Mouse (Mus musculus) cerebellum, postnatal 10 days (tissue): Measurements from ENCODE around the gene Gnb1.
A peak's percentile ranks its signal among the peaks of the same experiment; 100 is the strongest.
"Not testable (repeated sequence)": the region's sequence is repeated elsewhere in the genome, so short reads cannot be mapped to it uniquely, and the experiment has no call there.

Experiments used
- DNase-seq, 2 experiments: peaks; one replicate each; pipeline ENCODE4 v3.0.0; 2021; ENCODE audit warnings: mixed read lengths in 2 of 2

Gnb1 gene

GRCm38 (mm10) chr4:155552917-155553532 is 61.9 kb downstream of the Gnb1 start:
- peak; percentile 19 to 22 for DNase-seq

GRCm38 (mm10) chr4:155554880-155555279 is 63.7 kb downstream of the Gnb1 start:
- no peak for DNase-seq

- DNase-seq = no peak
Measured at GRCm38 (mm10) chr4:155555464-155555863, 64.3 kb downstream of the Gnb1 start.

- DNase-seq = no peak
Measured at GRCm38 (mm10) chr4:155559454-155559853, 68.3 kb downstream of the Gnb1 start.

- peak; percentile 26 to 34 for DNase-seq
Measured at GRCm38 (mm10) chr4:155560932-155561331, 69.8 kb downstream of the Gnb1 start.

- DNase-seq = peak; percentile 26 to 38
Measured at GRCm38 (mm10) chr4:155561661-155562442, 70.7 kb downstream of the Gnb1 start, which contains the start of gene Nadk. Gene Nadk (plus strand): TSS chr4:155562378.

GRCm38 (mm10) chr4:155562725-155563399 is 71.7 kb downstream of the Gnb1 start:
- DNase-seq = peak; percentile 88 to 91

- peak; percentile 98 for DNase-seq
Measured at GRCm38 (mm10) chr4:155563400-155564231, 72.5 kb downstream of the Gnb1 start.

GRCm38 (mm10) chr4:155564315-155565069 is 73.3 kb downstream of the Gnb1 start:
- peak; percentile 50 to 51 for DNase-seq

- no peak for DNase-seq
Measured at GRCm38 (mm10) chr4:155566555-155566954, 75.4 kb downstream of the Gnb1 start.

GRCm38 (mm10) chr4:155568170-155568569 is 77.0 kb downstream of the Gnb1 start:
- peak; percentile 31 to 63 for DNase-seq

GRCm38 (mm10) chr4:155568632-155569370 is 77.6 kb downstream of the Gnb1 start:
- no peak for DNase-seq

GRCm38 (mm10) chr4:155569818-155570217 is 78.7 kb downstream of the Gnb1 start:
- DNase-seq = no peak

GRCm38 (mm10) chr4:155570315-155570714 is 79.2 kb downstream of the Gnb1 start:
- DNase-seq = not testable (repeated sequence)

- DNase-seq = no peak
Measured at GRCm38 (mm10) chr4:155571442-155571841, 80.3 kb downstream of the Gnb1 start.

- no peak for DNase-seq
Measured at GRCm38 (mm10) chr4:155573155-155573554, 82.0 kb downstream of the Gnb1 start.

GRCm38 (mm10) chr4:155573876-155574275 is 82.7 kb downstream of the Gnb1 start:
- DNase-seq = no peak

- DNase-seq = peak in 1 of 2 experiments; percentile 30
Measured at GRCm38 (mm10) chr4:155574931-155575330, 83.8 kb downstream of the Gnb1 start.

- no peak for DNase-seq
Measured at GRCm38 (mm10) chr4:155575521-155575920, 84.4 kb downstream of the Gnb1 start.

- DNase-seq = no peak
Measured at GRCm38 (mm10) chr4:155577132-155577531, 86.0 kb downstream of the Gnb1 start.

GRCm38 (mm10) chr4:155577741-155578140 is 86.6 kb downstream of the Gnb1 start:
- no peak for DNase-seq
